Mouse (Mus musculus) CH12.LX (cell line): ENCODE results near the gene Rbck1. TPM values are rescaled to one million over a fixed set of nuclear protein-coding genes. Genes with fewer than 3 reads are reported as not detected.

Source experiments
- DNase-seq: peaks from one replicate; pipeline ENCODE4 v3.0.0-alpha.2; 2013; ENCODE audit errors: extremely low read depth
- H3K27ac ChIP-seq: 2 replicates; pipeline ENCODE4 v1.5.1; 2012; ENCODE audit warnings: low read depth, mild to moderate bottlenecking, control low read depth, moderate library complexity; ENCODE audit not compliant: insufficient read depth
- H3K27me3 ChIP-seq: replicated peaks from 2 replicates; pipeline ENCODE3; 2012; ENCODE audit warnings: inconsistent platforms
- H3K36me3 ChIP-seq, 2 experiments: replicated peaks in 1 of 2; 2 replicates each; pipeline versions ENCODE3 to v1.6.1; 2012; ENCODE audit warnings: inconsistent platforms in 1 of 2, low read length in 1 of 2, mild to moderate bottlenecking in 1 of 2, mixed read lengths in 1 of 2, moderate library complexity in 1 of 2; ENCODE audit not compliant: control insufficient read depth in 1 of 2, insufficient read depth in 1 of 2
- H3K4me1 ChIP-seq, 2 experiments: 2 replicates each; pipeline ENCODE4 v1.6.1; 2012; ENCODE audit warnings: inconsistent platforms in 1 of 2, moderate library complexity in 1 of 2; ENCODE audit not compliant: insufficient read depth in 2 of 2, control insufficient read depth in 1 of 2
- H3K4me2 ChIP-seq: 2 replicates; pipeline ENCODE4 v1.6.1; 2012; ENCODE audit warnings: low read depth, mild to moderate bottlenecking, control low read depth; ENCODE audit not compliant: poor library complexity, insufficient read depth, severe bottlenecking
- H3K4me3 ChIP-seq, 3 experiments: fragments of 150-350 bp in 1 of 3; sonication (generic) in 1 of 3; replicated peaks in 1 of 3; 2 replicates each; pipeline versions ENCODE3 to v1.5.1; 2011 to 2012; ENCODE audit warnings: low read depth in 2 of 3, low read length in 2 of 3, mild to moderate bottlenecking in 2 of 3, moderate library complexity in 2 of 3, control low read depth in 1 of 3, improper control_type of control experiment in 1 of 3, inconsistent platforms in 1 of 3, mixed read lengths in 1 of 3; ENCODE audit not compliant: poor library complexity in 1 of 3
- H3K79me2 ChIP-seq: replicated peaks from 2 replicates; pipeline ENCODE4 v1.6.1; 2012; ENCODE audit warnings: mild to moderate bottlenecking, moderate library complexity; ENCODE audit not compliant: control insufficient read depth, poor library complexity, insufficient read depth, severe bottlenecking; ENCODE audit errors: extremely low read depth
- H3K9ac ChIP-seq: 2 replicates; pipeline ENCODE4 v1.6.1; 2012; ENCODE audit warnings: low read depth, mild to moderate bottlenecking, control low read depth, moderate library complexity; ENCODE audit not compliant: insufficient read depth
- H3K9me3 ChIP-seq: replicated peaks from 2 replicates; pipeline ENCODE3; 2012; ENCODE audit warnings: low read length, inconsistent platforms, mixed read lengths
- CHD1 ChIP-seq: IDR thresholded peaks from 2 replicates; pipeline ENCODE4 v1.6.1; 2012; ENCODE audit warnings: low read depth, low read length, improper control_type of control experiment, inconsistent platforms
- CHD2 ChIP-seq: IDR thresholded peaks from 2 replicates; pipeline ENCODE4 v1.6.1; 2011; ENCODE audit warnings: low read length, improper control_type of control experiment
- ELF1 ChIP-seq: IDR thresholded peaks from 2 replicates; pipeline ENCODE4 v1.6.1; 2014; ENCODE audit warnings: low read depth, mild to moderate bottlenecking, inconsistent platforms, low read length, improper control_type of control experiment
- HCFC1 ChIP-seq: IDR thresholded peaks from 2 replicates; pipeline ENCODE4 v1.6.1; 2012; ENCODE audit warnings: low read depth, mild to moderate bottlenecking, inconsistent platforms, low read length, improper control_type of control experiment
- JUN ChIP-seq: IDR thresholded peaks from 2 replicates; pipeline ENCODE4 v1.6.1; 2011; ENCODE audit warnings: low read depth, mild to moderate bottlenecking, low read length, improper control_type of control experiment, moderate library complexity; ENCODE audit not compliant: insufficient read depth
- JUND ChIP-seq: conservative IDR thresholded peaks from 2 replicates; pipeline ENCODE4 v1.6.1; 2011; ENCODE audit warnings: low read depth, low read length, improper control_type of control experiment
- MAZ ChIP-seq: IDR thresholded peaks from 2 replicates; pipeline ENCODE4 v1.6.1; 2012; ENCODE audit warnings: low read depth, mild to moderate bottlenecking, inconsistent platforms, low read length, improper control_type of control experiment, moderate library complexity
- MXI1 ChIP-seq: IDR thresholded peaks from 2 replicates; pipeline ENCODE4 v1.6.1; 2011; ENCODE audit warnings: mild to moderate bottlenecking, low read depth, low read length, improper control_type of control experiment
- MYC ChIP-seq: IDR thresholded peaks from 2 replicates; pipeline ENCODE4 v1.6.1; 2011; ENCODE audit warnings: low read depth, mild to moderate bottlenecking, improper control_type of control experiment, low read length
- NRF1 ChIP-seq: IDR thresholded peaks from 2 replicates; pipeline ENCODE4 v1.6.1; 2014; ENCODE audit warnings: low read depth, mild to moderate bottlenecking, inconsistent platforms, low read length, improper control_type of control experiment, moderate library complexity
- PAX5 ChIP-seq: IDR thresholded peaks from 2 replicates; pipeline ENCODE4 v1.6.1; 2012; ENCODE audit warnings: low read length, inconsistent platforms, mixed read lengths
- RAD21 ChIP-seq: IDR thresholded peaks from 2 replicates; pipeline ENCODE4 v1.6.1; 2011; ENCODE audit warnings: low read depth, mild to moderate bottlenecking, low read length, improper control_type of control experiment, moderate library complexity
- RCOR1 ChIP-seq: conservative IDR thresholded peaks from 2 replicates; pipeline ENCODE4 v1.6.1; 2012; ENCODE audit warnings: low read depth, mild to moderate bottlenecking, inconsistent platforms, low read length, improper control_type of control experiment
- SIN3A ChIP-seq: IDR thresholded peaks from 2 replicates; pipeline ENCODE4 v1.6.1; 2012; ENCODE audit warnings: low read length, improper control_type of control experiment, inconsistent platforms
- SMC3 ChIP-seq: IDR thresholded peaks from 2 replicates; pipeline ENCODE4 v1.6.1; 2011; ENCODE audit warnings: low read depth, low read length, improper control_type of control experiment
- TBP ChIP-seq: conservative IDR thresholded peaks from 2 replicates; pipeline ENCODE4 v1.6.1; 2011; ENCODE audit warnings: low read depth, low read length, improper control_type of control experiment
- UBTF ChIP-seq: IDR thresholded peaks from 2 replicates; pipeline ENCODE4 v1.6.1; 2012; ENCODE audit warnings: low read depth, mild to moderate bottlenecking, inconsistent platforms, low read length, improper control_type of control experiment, moderate library complexity
- ZC3H11A ChIP-seq: IDR thresholded peaks from 2 replicates; pipeline ENCODE4 v1.6.1; 2012; ENCODE audit warnings: low read depth, mild to moderate bottlenecking, inconsistent platforms, low read length, improper control_type of control experiment
- ZKSCAN1 ChIP-seq: IDR thresholded peaks from 2 replicates; pipeline ENCODE4 v1.6.1; 2012; ENCODE audit warnings: low read depth, inconsistent platforms, low read length, improper control_type of control experiment, borderline replicate concordance
- ZMIZ1 ChIP-seq: IDR thresholded peaks from 2 replicates; pipeline ENCODE4 v1.6.1; 2012; ENCODE audit warnings: low read depth, mild to moderate bottlenecking, inconsistent platforms, low read length, improper control_type of control experiment
- ZNF384 ChIP-seq: IDR thresholded peaks from 2 replicates; pipeline ENCODE4 v1.6.1; 2012; ENCODE audit warnings: low read depth, low read length, improper control_type of control experiment, inconsistent platforms
- dilution Hi-C: fragments of 300-500 bp; cut with MboI; formaldehyde crosslinking; loops from 2 replicates; pipeline ENCODE4 v1.14.3; 2020; ENCODE audit warnings: low sequenced_read_pairs; ENCODE audit not compliant: extremely low pct_unique_long_range_greater_than_20kb, extremely low pct_ligation_motif_present
- in situ Hi-C: fragments of 300-500 bp; cut with MboI; formaldehyde crosslinking; loops from 3 replicates; pipeline ENCODE4 v1.14.3; 2019; ENCODE audit warnings: low sequenced_read_pairs, low pct_ligation_motif_present, low pct_unique_long_range_greater_than_20kb, mixed read lengths
- polyA plus RNA-seq: library from polyadenylated mRNA; unstranded; fragments of >175 nt; gene quantifications from 2 replicates; pipeline ENCODE4 v1.2.1, GENCODE M21; 2012; ENCODE audit warnings: low read depth; ENCODE audit not compliant: insufficient read length
- total RNA-seq, 2 experiments: library from RNA; depleted of rRNA; stranded (reverse); fragments of 300-350 nt in 1 of 2; fragments of >200 nt in 1 of 2; gene quantifications; 2 replicates each; pipeline ENCODE4 v1.2.3; 2012 to 2014

Gene Rbck1
- total and polyA plus RNA-seq, 3 experiments, result 109 to 143 (median 134) TPM

GRCm38 (mm10) chr2:152349205-152349604 is 16.8 kb upstream of the Rbck1 start:
- Histone ChIP-seq H3K4me3 (no peak overlapping the region), H3K9me3 (no peaks in the 10 kb centered on the region), H3K79me2 (no peaks in the 10 kb centered on the region), H3K9ac (no peak overlapping the region), H3K4me1 (peaks cover 15 to 23% of the 10 kb centered on the region in 2 experiments), H3K27ac (no peak overlapping the region), H3K4me2 (no peak overlapping the region), H3K27me3 (peaks cover 2% of the 10 kb centered on the region), H3K36me3 (no peaks in the 10 kb centered on the region)
- TF ChIP-seq ZKSCAN1 (no peak), SMC3 (no peak), SIN3A (no peak), MAZ (no peak), MYC (no peak), ELF1 (no peak), MXI1 (no peak), JUND (no peak), UBTF (no peak), CHD1 (no peak), NRF1 (no peak), JUN (no peak)
- in situ Hi-C loops (no loop called here), dilution Hi-C loops (no loop called here)
- no peak for DNase-seq

DNA sequence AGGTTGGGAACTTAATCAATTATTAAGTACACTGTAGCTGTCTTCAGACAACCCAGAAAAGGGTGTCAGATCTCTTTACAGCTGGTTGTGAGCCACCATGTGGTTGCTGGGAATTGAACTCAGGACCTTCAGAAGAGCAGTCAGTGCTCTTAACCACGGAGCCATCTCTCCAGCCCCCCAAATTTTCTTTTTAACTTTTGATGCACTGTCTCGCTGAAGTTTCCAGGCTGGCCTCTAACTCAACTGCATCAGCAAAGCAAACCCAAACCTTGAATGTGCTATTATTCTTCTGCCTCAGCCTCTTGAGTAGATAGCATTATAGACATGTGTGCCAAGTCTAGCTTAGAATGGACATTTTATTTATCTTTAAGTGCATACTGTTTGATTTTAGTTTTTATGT is 15.3 kb upstream of the Rbck1 start:
- in situ Hi-C loops (no loop called here), dilution Hi-C loops (no loop called here)
- Histone ChIP-seq H3K9ac (no peak overlapping the region), H3K4me3 (no peak overlapping the region), H3K36me3 (peaks cover 3% of the 10 kb centered on the region in 2 experiments), H3K79me2 (peaks cover 2% of the 10 kb centered on the region), H3K27ac (no peak overlapping the region), H3K27me3 (no peaks in the 10 kb centered on the region), H3K9me3 (no peaks in the 10 kb centered on the region), H3K4me1 (peaks cover 15 to 27% of the 10 kb centered on the region in 2 experiments), H3K4me2 (no peak overlapping the region)
- DNase-seq, result no peak
- TF ChIP-seq CHD2, result no peak
- TF ChIP-seq PAX5, result no peak
- TF ChIP-seq RCOR1, result no peak
- TF ChIP-seq HCFC1, result no peak
- TF ChIP-seq CHD1, result no peak
- no peak for TF ChIP-seq ZC3H11A
- no peak for TF ChIP-seq ZNF384
- TF ChIP-seq ZMIZ1, result no peak
- no peak for TF ChIP-seq ZKSCAN1
- no peak for TF ChIP-seq RAD21
- no peak for TF ChIP-seq ELF1
- TF ChIP-seq TBP, result no peak
